Mouse (Mus musculus) lung, embryonic 14.5 days (tissue): ENCODE data around the gene Grip1. TPM values are rescaled to one million over a fixed set of nuclear protein-coding genes. Genes with fewer than 3 reads are reported as not detected.

ENCODE experiments used
- ATAC-seq: fragments of 200-750 bp; cut with Nextera tagmentation; 2 replicates; pipeline ENCODE4 v1.8.0; 2017; ENCODE audit warnings: mild to moderate bottlenecking, moderate TSS enrichment, moderate library complexity; ENCODE audit not compliant: insufficient read depth
- DNase-seq: peaks from one replicate; pipeline ENCODE4 v3.0.0-alpha.2; 2015
- H3K27ac ChIP-seq: fragments of 300-500 bp; sonication (generic); 2 replicates; pipeline ENCODE4 v1.5.1; 2014; ENCODE audit warnings: low read depth, mild to moderate bottlenecking, moderate library complexity
- H3K27me3 ChIP-seq: fragments of 300-500 bp; sonication (generic); 2 replicates; pipeline ENCODE4 v1.6.1; 2014; ENCODE audit warnings: low read length, control low read depth; ENCODE audit not compliant: insufficient read depth
- H3K36me3 ChIP-seq: fragments of 300-500 bp; sonication (generic); 2 replicates; pipeline ENCODE4 v1.6.1; 2014; ENCODE audit warnings: control low read depth; ENCODE audit not compliant: insufficient read depth
- H3K4me1 ChIP-seq: fragments of 300-500 bp; sonication (generic); 2 replicates; pipeline ENCODE4 v1.6.1; 2014; ENCODE audit warnings: antibody characterized with exemption, control low read depth; ENCODE audit not compliant: insufficient read depth
- H3K4me2 ChIP-seq: fragments of 300-500 bp; sonication (generic); 2 replicates; pipeline ENCODE4 v1.6.1; 2014; ENCODE audit warnings: mild to moderate bottlenecking
- H3K4me3 ChIP-seq: fragments of 300-500 bp; sonication (generic); 2 replicates; pipeline ENCODE4 v1.5.1; 2014; ENCODE audit warnings: low read depth, low read length
- H3K9ac ChIP-seq: fragments of 300-500 bp; sonication (generic); 2 replicates; pipeline ENCODE4 v1.6.1; 2014
- H3K9me3 ChIP-seq: fragments of 300-500 bp; sonication (generic); 2 replicates; pipeline ENCODE4 v1.6.1; 2016; ENCODE audit warnings: low read depth, low read length, control low read depth
- CTCF ChIP-seq: IDR thresholded peaks from 2 replicates; pipeline ENCODE4 v1.5.1; 2016; ENCODE audit warnings: antibody characterized with exemption, low read depth
- WGBS: fragments of 180-500 bp; shearing (Covaris S2); extraction: QIAGEN DNeasy Blood & Tissue Kit; methylation state at CpG from one replicate; pipeline ENCODE4 v1.1.7; 2014; 5-methylcytosine and 5-hydroxymethylcytosine counted together
- polyA plus RNA-seq: library from polyadenylated mRNA; unstranded; fragments of >200 nt; fragmentation: Nextera tagmentation; extraction: Ambion mirVana; gene quantifications from 2 replicates; pipeline ENCODE4 v1.2.1, GENCODE M21; 2014

Gene Grip1
- polyA plus RNA-seq, 1 experiment from 2014 or later, result 2.6 TPM

DNA sequence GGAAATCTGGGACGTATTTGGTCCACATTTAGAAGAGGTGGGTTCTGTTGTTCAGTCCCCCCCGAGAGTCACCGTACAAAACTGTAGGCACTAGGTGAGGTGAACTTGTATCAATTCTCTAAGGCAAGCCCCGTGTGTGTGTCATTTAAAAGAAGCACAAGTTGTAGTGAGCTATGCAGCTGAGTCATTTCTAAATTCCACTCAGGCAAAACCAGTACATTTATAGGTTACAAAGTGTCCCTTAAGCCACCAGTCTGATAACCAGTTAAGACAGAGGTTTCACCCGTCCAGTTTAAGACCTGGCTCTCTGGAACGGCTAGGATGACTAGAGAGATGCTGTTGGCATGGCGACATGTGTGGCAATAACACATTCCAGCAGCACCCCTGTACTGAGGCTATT, 351.5 kb downstream of the Grip1 start:
- 79% methylated on average over 7 of the region's 7 CpGs for WGBS
- DNase-seq, result no peak
- H3K9ac ChIP-seq, result no peak overlapping the region

GRCm38 (mm10) chr10:119806151-119806550, 352.5 kb downstream of the Grip1 start:
- no peak overlapping the region for H3K27ac ChIP-seq
- TF ChIP-seq CTCF, result no peak
- 36% methylated on average over 8 of the region's 8 CpGs for WGBS
- DNase-seq (no peak), ATAC-seq (no peak)
- H3K4me1 ChIP-seq, result no peaks in the 10 kb centered on the region
- H3K4me2 ChIP-seq, result no peak overlapping the region
- H3K4me3 ChIP-seq, result no peak overlapping the region
- no peaks in the 10 kb centered on the region for H3K9me3 ChIP-seq
- no peak overlapping the region for H3K9ac ChIP-seq
- H3K36me3 ChIP-seq, result no peaks in the 10 kb centered on the region
- H3K27me3 ChIP-seq, result no peaks in the 10 kb centered on the region

More for the DNA sequence above, 351.5 kb downstream of the Grip1 start:
- no peak for ATAC-seq
- Histone ChIP-seq H3K4me2 (no peak overlapping the region), H3K4me3 (no peak overlapping the region), H3K36me3 (no peaks in the 10 kb centered on the region), H3K27me3 (no peaks in the 10 kb centered on the region), H3K9me3 (no peaks in the 10 kb centered on the region), H3K27ac (no peak overlapping the region), H3K4me1 (no peaks in the 10 kb centered on the region)
- TF ChIP-seq CTCF, result no peak

DNA sequence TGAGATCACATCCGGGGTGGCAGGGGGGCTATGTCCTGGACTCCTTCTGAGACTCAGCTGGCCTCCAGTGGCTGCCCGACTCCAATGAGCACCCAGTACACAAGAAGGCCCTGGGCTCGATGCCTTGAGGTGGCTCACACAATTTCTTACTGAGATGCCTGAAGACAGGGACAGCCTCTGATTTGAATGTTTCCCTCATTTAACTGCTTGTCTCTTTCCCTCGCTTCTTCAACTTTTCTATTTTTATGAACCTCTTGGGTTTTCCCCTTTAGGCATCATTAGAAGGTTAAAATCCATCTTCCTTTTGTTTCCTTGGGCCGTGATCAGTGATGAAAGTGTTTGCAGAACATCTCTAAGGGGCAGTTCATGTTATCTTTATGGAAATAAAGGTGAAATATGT, 354.8 kb downstream of the Grip1 start:
- H3K9me3 ChIP-seq, result no peaks in the 10 kb centered on the region
- 87% methylated on average over 5 of the region's 5 CpGs for WGBS
- H3K4me2 ChIP-seq, result no peak overlapping the region
- H3K27me3 ChIP-seq, result no peaks in the 10 kb centered on the region
- no peak for TF ChIP-seq CTCF
- no peak overlapping the region for H3K9ac ChIP-seq
- DNase-seq (no peak), ATAC-seq (no peak)
- H3K4me1 ChIP-seq, result no peaks in the 10 kb centered on the region
- H3K36me3 ChIP-seq, result no peaks in the 10 kb centered on the region
- H3K4me3 ChIP-seq, result no peak overlapping the region
- H3K27ac ChIP-seq, result no peak overlapping the region

DNA sequence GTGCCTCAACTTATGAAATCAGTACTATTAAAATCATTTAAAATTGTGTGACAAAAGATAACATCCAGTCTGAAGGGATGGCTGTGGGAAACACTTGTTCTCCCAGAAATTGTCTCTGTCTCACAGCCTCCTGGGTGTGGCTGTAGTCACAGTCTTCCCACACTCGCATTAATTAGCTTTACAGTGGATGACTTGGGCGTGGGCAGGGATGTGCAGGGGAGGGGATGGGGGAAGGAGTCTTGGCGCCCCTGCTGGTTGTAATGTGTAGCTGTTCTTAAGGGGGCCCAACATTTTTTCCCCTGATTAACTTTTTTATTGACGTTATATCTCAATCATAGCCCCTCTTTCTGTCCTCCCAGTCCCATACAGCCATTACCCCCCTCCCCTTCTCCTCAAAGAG, 360.5 kb downstream of the Grip1 start:
- Histone ChIP-seq H3K27ac (no peak overlapping the region), H3K36me3 (no peaks in the 10 kb centered on the region), H3K27me3 (no peaks in the 10 kb centered on the region), H3K9ac (no peak overlapping the region), H3K4me3 (no peak overlapping the region), H3K4me1 (peaks cover 4% of the 10 kb centered on the region; the same call in 1 of the 2 replicates), H3K4me2 (no peak overlapping the region), H3K9me3 (no peaks in the 10 kb centered on the region)
- DNase-seq, result no peak
- TF ChIP-seq CTCF, result no peak
- ATAC-seq, result no peak
- WGBS, result 86% methylated on average over 4 of the region's 4 CpGs

- ATAC-seq (no peak), DNase-seq (no peak)
- no peak overlapping the region for H3K4me3 ChIP-seq
- no peak overlapping the region for H3K9ac ChIP-seq
- H3K27me3 ChIP-seq, result no peaks in the 10 kb centered on the region
- peaks cover 9% of the 10 kb centered on the region for H3K4me1 ChIP-seq
- 52% methylated on average over 5 of the region's 5 CpGs for WGBS
- H3K27ac ChIP-seq, result no peak overlapping the region
- H3K4me2 ChIP-seq, result no peak overlapping the region
- no peaks in the 10 kb centered on the region for H3K36me3 ChIP-seq
- no peaks in the 10 kb centered on the region for H3K9me3 ChIP-seq
- TF ChIP-seq CTCF, result no peak
These were observed 362.4 kb downstream of the Grip1 start for GRCm38 (mm10) chr10:119816001-119816400.

GRCm38 (mm10) chr10:119818381-119818780, 364.8 kb downstream of the Grip1 start:
- Histone ChIP-seq H3K36me3 (no peaks in the 10 kb centered on the region), H3K27me3 (no peaks in the 10 kb centered on the region), H3K27ac (no peak overlapping the region), H3K9me3 (no peaks in the 10 kb centered on the region), H3K4me2 (no peak overlapping the region), H3K9ac (no peak overlapping the region), H3K4me3 (no peak overlapping the region), H3K4me1 (peaks cover 9% of the 10 kb centered on the region)
- TF ChIP-seq CTCF, result no peak
- ATAC-seq (no peak), DNase-seq (no peak)
- 41% methylated on average over 5 of the region's 5 CpGs for WGBS

- DNase-seq, result peak; percentile 29
- 23% methylated on average over 17 of the region's 17 CpGs for WGBS
- H3K27ac ChIP-seq, result no peak overlapping the region
- peak; percentile 35; the same call in 1 of the 2 replicates for ATAC-seq
- no peak overlapping the region for H3K9ac ChIP-seq
- peaks cover 12% of the 10 kb centered on the region for H3K4me1 ChIP-seq
- H3K9me3 ChIP-seq, result no peaks in the 10 kb centered on the region
- H3K36me3 ChIP-seq, result no peaks in the 10 kb centered on the region
- peak overlapping the region; percentile 56 for H3K4me2 ChIP-seq
- H3K4me3 ChIP-seq, result peak overlapping the region; percentile 18
- H3K27me3 ChIP-seq, result no peaks in the 10 kb centered on the region
- no peak for TF ChIP-seq CTCF
These were observed 365.6 kb downstream of the Grip1 start for GRCm38 (mm10) chr10:119819102-119819681.
